Mouse (Mus musculus): Measurements from ENCODE around the gene 6330403K07Rik.
A peak's percentile ranks its signal among the peaks of the same experiment; 100 is the strongest.

6330403K07Rik gene

GRCm38 (mm10) chr11:71033163-71033761, at the start of gene 6330403K07Rik:
Gene 6330403K07Rik (minus strand): TSS chr11:71033513.
- DNase-seq (ENCODE audit: low spot score in 2 of 2) = peak; percentile 59 to 69

GRCm38 (mm10) chr11:71076342-71076741, 43.0 kb upstream of the 6330403K07Rik start:
- no peak for DNase-seq (ENCODE audit: low spot score in 2 of 2)

- peak in 1 of 2 experiments; percentile 24 for DNase-seq (ENCODE audit: low spot score in 2 of 2)
Measured at GRCm38 (mm10) chr11:71052554-71052953, 19.2 kb upstream of the 6330403K07Rik start.

GRCm38 (mm10) chr11:71039526-71040298, 6.4 kb upstream of the 6330403K07Rik start:
- DNase-seq (ENCODE audit: low spot score in 2 of 2) = no peak

GRCm38 (mm10) chr11:71032491-71033162, 686 bp downstream of the 6330403K07Rik start:
- peak in 1 of 2 experiments; percentile 55 for DNase-seq (ENCODE audit: low spot score in 2 of 2)

- no peak for DNase-seq (ENCODE audit: low spot score in 2 of 2)
Measured at GRCm38 (mm10) chr11:71032070-71032469, 1.2 kb downstream of the 6330403K07Rik start.

- DNase-seq (ENCODE audit: low spot score in 2 of 2) = no peak
Measured at GRCm38 (mm10) chr11:71029403-71030118, 3.8 kb downstream of the 6330403K07Rik start.

- DNase-seq (ENCODE audit: low spot score in 2 of 2) = no peak
Measured at GRCm38 (mm10) chr11:71028280-71028679, 5.0 kb downstream of the 6330403K07Rik start.

GRCm38 (mm10) chr11:71019201-71020068, 13.9 kb downstream of the 6330403K07Rik start, which contains the start of the genes Mis12 and Derl2:
Gene Mis12 (plus strand): TSS chr11:71019611.
Gene Derl2 (minus strand): TSS chr11:71019841.
- peak; percentile 98 to 99 for DNase-seq (ENCODE audit: low spot score in 2 of 2)

GRCm38 (mm10) chr11:71018416-71019200, 14.7 kb downstream of the 6330403K07Rik start:
- no peak for DNase-seq (ENCODE audit: low spot score in 2 of 2)

GRCm38 (mm10) chr11:71017051-71017450, 16.3 kb downstream of the 6330403K07Rik start:
- DNase-seq (ENCODE audit: low spot score in 2 of 2) = no peak

GRCm38 (mm10) chr11:71012743-71013142, 20.6 kb downstream of the 6330403K07Rik start:
- no peak for DNase-seq (ENCODE audit: low spot score in 2 of 2)

GRCm38 (mm10) chr11:71008321-71008720, 25.0 kb downstream of the 6330403K07Rik start:
- DNase-seq (ENCODE audit: low spot score in 2 of 2) = no peak

- DNase-seq (ENCODE audit: low spot score in 2 of 2) = no peak
Measured at GRCm38 (mm10) chr11:71007831-71008230, 25.5 kb downstream of the 6330403K07Rik start.

GRCm38 (mm10) chr11:71007026-71007425, 26.3 kb downstream of the 6330403K07Rik start:
- DNase-seq (ENCODE audit: low spot score in 2 of 2) = no peak

- DNase-seq (ENCODE audit: low spot score in 2 of 2) = no peak
Measured at GRCm38 (mm10) chr11:71005046-71005445, 28.3 kb downstream of the 6330403K07Rik start.

GRCm38 (mm10) chr11:71004316-71004773, 29.0 kb downstream of the 6330403K07Rik start, which contains the start of gene Dhx33:
Gene Dhx33 (minus strand): TSS chr11:71004437.
- peak; percentile 98 for DNase-seq (ENCODE audit: low spot score in 2 of 2)

- peak in 1 of 2 experiments; percentile 55 for DNase-seq (ENCODE audit: low spot score in 2 of 2)
Measured at GRCm38 (mm10) chr11:71003611-71004315, 29.6 kb downstream of the 6330403K07Rik start.

- DNase-seq (ENCODE audit: low spot score in 2 of 2) = peak; percentile 22 to 36
Measured at GRCm38 (mm10) chr11:71001167-71001566, 32.1 kb downstream of the 6330403K07Rik start.
